Mouse (Mus musculus): ENCODE results near the gene Ranbp1.

- TF ChIP-seq POLR2A (IDR thresholded peaks at IDR 0.05; ENCODE audit: insufficient read depth, low read depth, low read length) (no peak), CTCF (IDR thresholded peaks at IDR 0.05; ENCODE audit: insufficient read depth, low read depth, low read length) (no peak)
Measured at GRCm38 (mm10) chr16:18202061-18202460, 46.5 kb downstream of the Ranbp1 start.
